Mouse (Mus musculus): ENCODE results near the gene Isg20. TPM values are rescaled to one million over a fixed set of nuclear protein-coding genes. Genes with fewer than 3 reads are reported as not detected.

Gene Isg20
- polyA plus RNA-seq, 1 experiment, result 12.5 TPM

DNA sequence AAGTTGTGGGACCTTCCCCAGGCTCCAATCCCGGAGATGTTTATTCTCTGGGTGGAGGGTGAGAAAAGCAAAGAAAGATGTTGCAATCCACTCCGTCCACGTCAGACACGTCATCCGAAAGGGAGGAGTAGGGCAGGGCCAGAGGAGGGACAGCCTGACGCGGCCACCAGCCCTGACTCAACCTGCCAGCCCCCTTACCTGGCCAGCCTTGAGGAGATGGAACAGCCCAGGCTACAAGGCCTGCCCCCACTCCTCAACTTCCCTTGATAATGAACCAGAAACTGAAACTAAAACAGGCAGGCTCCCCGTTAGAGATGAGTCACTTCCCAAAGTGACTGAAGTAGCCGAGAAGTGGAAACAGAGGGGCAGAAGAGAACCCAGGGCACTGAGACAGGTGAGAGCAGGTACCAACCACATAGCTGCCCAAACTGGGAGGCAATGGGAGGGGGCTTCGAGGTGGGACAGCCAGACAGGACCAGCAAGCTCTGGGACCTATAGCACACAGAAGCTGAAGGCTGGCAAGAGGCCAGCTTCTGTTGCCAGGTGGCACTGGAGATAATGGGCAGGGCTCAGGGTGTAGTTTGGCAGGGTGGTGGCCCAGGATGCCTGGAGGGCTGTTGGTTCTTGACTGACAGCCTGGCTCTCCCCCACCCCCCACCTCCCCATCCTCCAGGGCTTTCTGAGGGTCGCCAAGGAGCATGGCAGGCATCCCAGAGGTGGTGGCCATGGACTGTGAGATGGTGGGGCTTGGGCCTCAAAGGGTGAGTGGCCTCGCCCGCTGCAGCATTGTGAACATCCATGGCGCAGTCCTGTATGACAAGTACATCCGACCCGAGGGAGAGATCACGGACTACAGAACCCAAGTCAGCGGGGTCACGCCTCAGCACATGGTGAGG is 673 bp downstream of the Isg20 start:
- no peaks in the 10 kb centered on the region for H3K27me3 ChIP-seq (replicated peaks; ENCODE audit: control insufficient read depth, insufficient read depth, low read length)
- WGBS, result 75% methylated on average over 19 of the region's 19 CpGs
- TF ChIP-seq CTCF (conservative IDR thresholded peaks at IDR 0.05; ENCODE audit: insufficient read depth, insufficient read length, low read depth, low read length), result no peak
- TF ChIP-seq POLR2A (IDR thresholded peaks at IDR 0.05; ENCODE audit: low read depth, low read length), result no peak
- H3K4me1 ChIP-seq (ENCODE audit: control insufficient read depth, insufficient read depth, low read length), result no peaks in the 10 kb centered on the region
- H3K36me3 ChIP-seq (ENCODE audit: control insufficient read depth, insufficient read depth, low read length), result no peaks in the 10 kb centered on the region
- H3K4me3 ChIP-seq (ENCODE audit: insufficient read depth, low read depth, low read length), result peak overlapping the region; percentile 42
- peak; percentile 36 for DNase-seq
- H3K27ac ChIP-seq (ENCODE audit: insufficient read depth, low read depth, low read length), result peak overlapping the region; percentile 13; the same call in 1 of the 2 replicates

DNA sequence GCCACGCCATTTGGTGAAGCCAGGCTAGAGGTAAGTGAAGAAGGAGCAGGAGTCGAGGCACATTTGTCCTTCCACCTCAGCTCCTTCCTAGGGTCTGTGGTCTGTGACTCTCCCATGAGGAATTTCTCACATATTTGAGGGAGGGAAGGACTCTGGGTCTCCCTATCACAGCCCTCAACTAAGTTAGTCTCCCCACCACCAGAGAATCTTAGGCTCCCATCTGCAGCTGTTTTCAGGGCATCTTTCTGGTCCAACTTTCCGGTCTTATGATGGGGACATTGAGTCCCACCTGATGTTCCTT is 1.3 kb downstream of the Isg20 start:
- DNase-seq, result no peak
- Histone ChIP-seq H3K27me3 (replicated peaks; ENCODE audit: control insufficient read depth, insufficient read depth, low read length) (no peaks in the 10 kb centered on the region), H3K27ac (ENCODE audit: insufficient read depth, low read depth, low read length) (no peak overlapping the region), H3K4me1 (ENCODE audit: control insufficient read depth, insufficient read depth, low read length) (no peaks in the 10 kb centered on the region), H3K36me3 (ENCODE audit: control insufficient read depth, insufficient read depth, low read length) (no peaks in the 10 kb centered on the region), H3K4me3 (ENCODE audit: insufficient read depth, low read depth, low read length) (no peak overlapping the region)
- WGBS, result 72% methylated on average over 3 of the region's 3 CpGs
- TF ChIP-seq CTCF (conservative IDR thresholded peaks at IDR 0.05; ENCODE audit: insufficient read depth, insufficient read length, low read depth, low read length) (no peak), POLR2A (IDR thresholded peaks at IDR 0.05; ENCODE audit: low read depth, low read length) (no peak)

DNA sequence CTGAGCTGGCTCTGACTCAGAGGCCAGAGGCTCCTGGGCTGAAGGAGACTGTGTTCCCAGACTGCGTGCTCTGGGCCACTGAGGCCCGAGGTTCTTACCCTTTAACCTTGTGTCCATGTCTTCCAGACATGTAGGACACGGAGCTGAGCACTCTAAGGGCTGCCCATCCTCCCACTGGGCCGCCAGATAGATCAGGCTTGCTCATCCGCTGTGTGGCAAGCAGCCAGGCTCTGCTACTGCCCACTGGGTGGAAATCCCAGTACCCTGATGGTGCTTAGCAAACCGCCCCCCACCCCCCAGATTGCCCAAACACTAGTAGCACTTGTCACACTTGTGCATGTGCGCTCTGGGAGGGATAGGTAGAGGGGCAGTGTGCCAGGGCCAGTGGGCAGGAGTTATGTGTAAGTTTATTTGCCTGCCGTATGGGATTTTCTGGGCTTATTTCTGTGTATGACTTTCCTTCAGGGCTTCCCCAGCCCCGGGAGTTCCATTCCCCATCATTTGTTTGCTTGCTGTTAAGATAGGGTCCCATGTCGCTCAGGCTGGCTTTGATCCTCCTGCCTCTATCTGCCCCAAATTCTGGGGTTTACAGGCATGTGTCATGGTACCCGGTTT is 1.8 kb downstream of the Isg20 start:
- 82% methylated on average over 11 of the region's 11 CpGs for WGBS
- TF ChIP-seq CTCF (conservative IDR thresholded peaks at IDR 0.05; ENCODE audit: insufficient read depth, insufficient read length, low read depth, low read length) (no peak), POLR2A (IDR thresholded peaks at IDR 0.05; ENCODE audit: low read depth, low read length) (no peak)
- Histone ChIP-seq H3K4me3 (ENCODE audit: insufficient read depth, low read depth, low read length) (no peak overlapping the region), H3K4me1 (ENCODE audit: control insufficient read depth, insufficient read depth, low read length) (no peaks in the 10 kb centered on the region), H3K27ac (ENCODE audit: insufficient read depth, low read depth, low read length) (no peak overlapping the region), H3K27me3 (replicated peaks; ENCODE audit: control insufficient read depth, insufficient read depth, low read length) (no peaks in the 10 kb centered on the region), H3K36me3 (ENCODE audit: control insufficient read depth, insufficient read depth, low read length) (no peaks in the 10 kb centered on the region)
- DNase-seq, result no peak

DNA sequence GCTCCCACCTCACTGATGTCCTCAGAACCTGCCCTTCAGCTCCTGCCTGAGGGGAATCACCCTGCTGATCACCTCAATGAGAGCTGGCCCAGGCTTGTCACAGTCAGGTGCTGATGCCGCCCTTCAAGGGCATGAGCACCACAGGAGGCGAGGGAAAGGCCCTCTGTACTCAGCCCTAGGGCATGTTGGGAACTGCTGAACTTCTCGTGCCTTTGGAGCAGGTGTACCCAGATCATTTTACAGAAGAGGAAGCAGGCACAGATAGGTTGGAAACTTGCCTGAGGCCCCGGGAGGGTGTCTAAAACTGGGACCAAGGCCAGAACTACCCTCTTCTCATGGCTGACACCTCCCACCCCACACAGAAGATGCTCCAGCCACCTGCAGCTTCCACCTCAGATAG is 5.5 kb downstream of the Isg20 start:
- Histone ChIP-seq H3K27ac (ENCODE audit: insufficient read depth, low read depth, low read length) (no peak overlapping the region), H3K4me1 (ENCODE audit: control insufficient read depth, insufficient read depth, low read length) (peaks cover 7% of the 10 kb centered on the region; the same call in 1 of the 2 replicates), H3K36me3 (ENCODE audit: control insufficient read depth, insufficient read depth, low read length) (no peaks in the 10 kb centered on the region), H3K4me3 (ENCODE audit: insufficient read depth, low read depth, low read length) (no peak overlapping the region), H3K27me3 (replicated peaks; ENCODE audit: control insufficient read depth, insufficient read depth, low read length) (no peaks in the 10 kb centered on the region)
- TF ChIP-seq CTCF (conservative IDR thresholded peaks at IDR 0.05; ENCODE audit: insufficient read depth, insufficient read length, low read depth, low read length) (no peak), POLR2A (IDR thresholded peaks at IDR 0.05; ENCODE audit: low read depth, low read length) (no peak)
- WGBS, result 28% methylated on average over 4 of the region's 4 CpGs
- peak; percentile 32 for DNase-seq

DNA sequence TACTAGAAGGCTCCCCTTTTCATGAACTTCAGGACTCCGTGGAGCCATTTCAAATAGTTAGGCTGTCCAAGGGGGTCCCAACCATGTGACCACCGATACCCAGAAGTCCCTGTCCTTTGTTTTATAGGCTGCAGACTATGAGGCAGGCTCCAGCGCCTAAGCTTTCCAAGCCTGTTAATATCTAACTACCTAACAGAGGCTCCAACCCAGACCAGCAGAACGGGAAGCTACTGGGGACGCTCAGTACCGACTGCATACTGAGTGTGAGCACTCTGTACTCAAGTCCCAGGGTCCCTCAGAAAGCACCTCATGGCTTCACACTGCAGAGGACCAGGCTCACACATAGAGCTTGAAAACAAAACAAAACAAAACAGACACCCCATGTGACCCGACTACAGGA is 9.3 kb downstream of the Isg20 start:
- peaks cover 7% of the 10 kb centered on the region; the same call in 1 of the 2 replicates for H3K4me1 ChIP-seq (ENCODE audit: control insufficient read depth, insufficient read depth, low read length)
- no peak for TF ChIP-seq CTCF (conservative IDR thresholded peaks at IDR 0.05; ENCODE audit: insufficient read depth, insufficient read length, low read depth, low read length)
- no peak for TF ChIP-seq POLR2A (IDR thresholded peaks at IDR 0.05; ENCODE audit: low read depth, low read length)
- no peak overlapping the region for H3K27ac ChIP-seq (ENCODE audit: insufficient read depth, low read depth, low read length)
- DNase-seq, result peak; percentile 68
- no peaks in the 10 kb centered on the region for H3K27me3 ChIP-seq (replicated peaks; ENCODE audit: control insufficient read depth, insufficient read depth, low read length)
- no peaks in the 10 kb centered on the region for H3K36me3 ChIP-seq (ENCODE audit: control insufficient read depth, insufficient read depth, low read length)
- H3K4me3 ChIP-seq (ENCODE audit: insufficient read depth, low read depth, low read length), result no peak overlapping the region
- 39% methylated on average over 7 of the region's 7 CpGs for WGBS

DNA sequence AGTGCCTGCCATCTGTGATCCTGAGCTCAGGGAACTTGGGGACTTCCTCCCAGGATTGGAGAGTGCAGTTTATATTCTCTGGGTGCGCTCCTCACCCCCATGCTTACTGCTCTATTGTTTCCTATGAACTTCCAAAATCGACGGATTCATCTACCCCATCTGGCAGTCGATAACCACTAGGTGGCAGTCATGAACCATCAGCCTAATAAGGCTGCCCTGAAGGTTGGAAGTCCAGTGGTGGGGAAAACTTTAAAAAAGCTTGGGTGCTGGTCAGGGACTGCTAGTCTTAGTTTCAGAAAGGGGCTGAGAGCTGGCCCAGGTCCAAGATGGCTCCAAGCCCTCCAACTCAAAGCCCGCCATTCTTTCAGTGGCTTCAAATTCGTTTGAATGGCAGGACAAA is 11.1 kb downstream of the Isg20 start:
- 9% methylated on average over 6 of the region's 6 CpGs for WGBS
- Histone ChIP-seq H3K27me3 (replicated peaks; ENCODE audit: control insufficient read depth, insufficient read depth, low read length) (no peaks in the 10 kb centered on the region), H3K27ac (ENCODE audit: insufficient read depth, low read depth, low read length) (no peak overlapping the region), H3K4me3 (ENCODE audit: insufficient read depth, low read depth, low read length) (no peak overlapping the region), H3K4me1 (ENCODE audit: control insufficient read depth, insufficient read depth, low read length) (peaks cover 7% of the 10 kb centered on the region; the same call in 1 of the 2 replicates), H3K36me3 (ENCODE audit: control insufficient read depth, insufficient read depth, low read length) (no peaks in the 10 kb centered on the region)
- DNase-seq, result peak; percentile 71
- TF ChIP-seq POLR2A (IDR thresholded peaks at IDR 0.05; ENCODE audit: low read depth, low read length) (no peak), CTCF (conservative IDR thresholded peaks at IDR 0.05; ENCODE audit: insufficient read depth, insufficient read length, low read depth, low read length) (peak; percentile 85)

DNA sequence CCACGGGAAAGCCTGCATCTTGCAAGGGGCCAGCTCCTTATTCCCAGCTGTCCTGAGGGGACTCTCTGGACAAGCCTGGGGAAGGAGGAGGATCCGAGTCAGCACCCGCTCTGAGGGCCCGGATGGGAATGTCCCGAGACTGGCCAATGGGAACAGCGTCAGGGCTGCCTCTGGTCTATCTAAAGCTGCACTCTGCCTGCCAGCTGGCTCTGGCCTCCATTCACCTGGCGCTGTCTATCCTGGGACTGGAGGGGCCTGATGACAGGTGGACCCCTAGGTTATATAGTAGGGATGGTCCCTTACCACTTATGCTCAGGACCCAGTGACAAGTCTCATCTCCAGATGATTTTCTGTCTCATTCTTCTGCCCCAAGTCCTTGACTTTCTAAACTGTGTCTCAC is 11.6 kb downstream of the Isg20 start:
- Histone ChIP-seq H3K4me3 (ENCODE audit: insufficient read depth, low read depth, low read length) (no peak overlapping the region), H3K27ac (ENCODE audit: insufficient read depth, low read depth, low read length) (no peak overlapping the region), H3K27me3 (replicated peaks; ENCODE audit: control insufficient read depth, insufficient read depth, low read length) (no peaks in the 10 kb centered on the region), H3K36me3 (ENCODE audit: control insufficient read depth, insufficient read depth, low read length) (no peaks in the 10 kb centered on the region), H3K4me1 (ENCODE audit: control insufficient read depth, insufficient read depth, low read length) (peaks cover 7% of the 10 kb centered on the region; the same call in 1 of the 2 replicates)
- WGBS, result 66% methylated on average over 7 of the region's 7 CpGs
- DNase-seq, result no peak
- TF ChIP-seq CTCF (conservative IDR thresholded peaks at IDR 0.05; ENCODE audit: insufficient read depth, insufficient read length, low read depth, low read length) (no peak), POLR2A (IDR thresholded peaks at IDR 0.05; ENCODE audit: low read depth, low read length) (no peak)

Measured in kidney, adult 2 months (tissue).